Mouse (Mus musculus) spleen, adult 10 weeks (tissue): ENCODE data around the gene Gsta4. TPM values are rescaled to one million over a fixed set of nuclear protein-coding genes. Genes with fewer than 3 reads are reported as not detected.

Experiments
- polyA plus RNA-seq: library from polyadenylated mRNA; stranded (reverse); fragments of 350-450 nt; fragmentation: Illumina TruSeq; extraction: RNeasy Lipid Tissue Mini Kit (QIAGEN cat#74804); gene quantifications from one replicate; pipeline ENCODE4 v1.2.3, GENCODE M21; 2015; ENCODE audit warnings: low replicate concordance; ENCODE audit not compliant: insufficient read depth

Gsta4 gene
- 12.8 TPM for polyA plus RNA-seq

GRCm38 (mm10) chr9:78182474-78182873 lies at the start of gene Gsta4:
TSS of gene Gsta4 (plus strand) at chr9:78182774.

DNA sequence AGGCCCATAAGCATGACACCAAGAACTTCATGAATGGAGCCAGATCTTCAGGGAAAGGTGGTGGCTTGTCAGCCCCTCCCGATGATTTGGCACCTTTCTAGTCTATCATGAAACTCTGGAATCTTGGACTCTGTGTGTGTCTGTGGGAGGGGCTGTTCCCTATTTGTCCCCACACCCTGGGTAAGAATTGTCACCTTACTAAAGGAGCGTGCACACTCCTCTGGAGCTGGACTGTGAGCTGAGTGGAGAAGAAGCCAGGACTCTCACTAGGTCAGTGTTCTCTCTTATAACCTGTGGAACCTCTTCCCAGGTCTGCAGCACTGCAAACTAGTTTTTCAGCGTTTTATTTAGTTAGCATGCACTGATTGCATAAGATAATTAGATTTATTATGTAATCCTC lies 47.9 kb downstream of the Gsta4 start, which contains the start of gene Gsta1:
TSS of gene Gsta1 (plus strand) at position 196 of the 400 bp plus-strand sequence.

DNA sequence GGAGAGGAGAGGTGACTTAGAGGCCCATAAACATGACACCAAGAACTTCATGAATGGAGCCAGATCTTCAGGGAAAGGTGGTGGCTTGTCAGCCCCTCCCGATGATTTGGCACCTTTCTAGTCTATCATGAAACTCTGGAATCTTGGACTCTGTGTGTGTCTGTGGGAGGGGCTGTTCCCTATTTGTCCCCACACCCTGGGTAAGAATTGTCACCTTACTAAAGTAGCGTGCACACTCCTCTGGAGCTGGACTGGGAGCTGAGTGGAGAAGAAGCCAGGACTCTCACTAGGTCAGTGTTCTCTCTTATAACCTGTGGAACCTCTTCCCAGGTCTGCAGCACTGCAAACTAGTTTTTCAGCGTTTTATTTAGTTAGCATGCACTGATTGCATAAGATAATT lies 74.3 kb downstream of the Gsta4 start, which contains the start of gene Gm3776:
TSS of gene Gm3776 (plus strand) at position 216 of the 400 bp plus-strand sequence.

Other genes starting within 250 kb of the Gsta4 start
- not detected for gene Gcm1, start 130.8 kb upstream of the Gsta4 start, polyA plus RNA-seq
- 73.0 TPM for gene Fbxo9, start 73.7 kb upstream of the Gsta4 start, polyA plus RNA-seq
- gene Ick, start 73.6 kb upstream of the Gsta4 start, polyA plus RNA-seq: 9.6 TPM
- not detected for gene Gsta1, start 47.9 kb downstream of the Gsta4 start, polyA plus RNA-seq
- not detected for gene Gm3776, start 74.4 kb downstream of the Gsta4 start, polyA plus RNA-seq
- not detected for gene Gm10639, start 107.1 kb downstream of the Gsta4 start, polyA plus RNA-seq
- gene Omt2a, start 132.0 kb downstream of the Gsta4 start, polyA plus RNA-seq: not detected
- not detected for gene Omt2b, start 144.8 kb downstream of the Gsta4 start, polyA plus RNA-seq
- gene Gsta2, start 173.0 kb downstream of the Gsta4 start, polyA plus RNA-seq: not detected
- not detected for gene Dppa5a, start 185.4 kb downstream of the Gsta4 start, polyA plus RNA-seq
- gene Ooep, start 196.0 kb downstream of the Gsta4 start, polyA plus RNA-seq: not detected
- 1.5 TPM for gene Ddx43, start 213.0 kb downstream of the Gsta4 start, polyA plus RNA-seq